Mouse (Mus musculus) retina, adult 2 months (tissue): ENCODE measurements around the gene Akt3.

Experiments
- DNase-seq: peaks from one replicate; pipeline ENCODE4 v3.0.0-alpha.2; 2012; ENCODE audit warnings: low read depth, low spot score

The Akt3 gene

GRCm38 (mm10) chr1:176982671-176983070 lies 275.3 kb downstream of the Akt3 start:
- no peak for DNase-seq

GRCm38 (mm10) chr1:176981511-176981910 lies 276.5 kb downstream of the Akt3 start:
- DNase-seq = peak; percentile 61

DNA sequence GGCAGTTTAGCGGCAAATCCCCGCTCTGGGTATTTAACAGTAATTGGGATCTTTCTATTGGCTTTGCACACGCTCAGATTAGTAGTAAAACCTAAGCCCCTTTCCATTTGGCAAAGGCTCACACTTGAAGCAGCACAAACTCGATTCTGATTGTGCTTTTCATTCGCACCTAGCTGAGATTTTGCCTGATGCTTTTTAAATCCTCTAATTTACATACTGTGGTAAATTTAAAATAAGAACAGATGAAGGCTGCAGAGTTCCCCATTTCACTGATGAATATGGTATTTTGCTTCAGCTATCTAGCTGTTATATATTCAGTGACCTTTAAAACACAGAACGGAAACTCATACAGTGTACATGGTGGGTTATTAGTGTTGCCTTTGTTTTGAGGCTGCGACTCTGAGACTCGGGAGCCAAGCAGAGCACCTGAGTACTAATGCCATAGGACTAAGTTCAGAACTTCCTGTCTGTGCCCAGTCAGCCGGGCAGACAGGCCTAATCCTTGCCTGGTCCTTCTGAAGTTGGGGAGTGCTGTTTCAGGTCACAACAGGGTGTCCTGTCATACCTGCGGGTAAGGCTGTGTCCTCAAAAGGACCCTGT lies 277.1 kb downstream of the Akt3 start:
- no peak for DNase-seq

DNA sequence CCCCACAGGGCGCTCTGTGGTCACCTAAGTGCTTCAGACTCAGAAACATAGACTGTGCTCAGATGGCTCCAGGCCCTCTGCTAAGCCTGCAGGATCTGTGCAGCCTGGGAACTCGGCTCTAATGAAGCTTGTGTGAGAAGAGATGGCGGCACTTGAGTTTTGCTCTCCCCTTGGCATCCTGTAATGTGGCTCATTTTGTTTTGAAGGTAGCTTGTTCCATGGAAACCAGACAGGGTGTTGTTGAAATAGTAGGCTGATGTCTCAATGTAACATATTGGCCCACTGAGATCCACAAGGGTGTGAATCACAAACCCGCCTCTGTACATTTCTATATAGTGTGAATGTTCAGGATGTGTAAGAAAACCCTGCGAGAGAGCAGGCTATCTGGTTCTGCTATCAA lies 277.9 kb downstream of the Akt3 start:
- DNase-seq = no peak

DNA sequence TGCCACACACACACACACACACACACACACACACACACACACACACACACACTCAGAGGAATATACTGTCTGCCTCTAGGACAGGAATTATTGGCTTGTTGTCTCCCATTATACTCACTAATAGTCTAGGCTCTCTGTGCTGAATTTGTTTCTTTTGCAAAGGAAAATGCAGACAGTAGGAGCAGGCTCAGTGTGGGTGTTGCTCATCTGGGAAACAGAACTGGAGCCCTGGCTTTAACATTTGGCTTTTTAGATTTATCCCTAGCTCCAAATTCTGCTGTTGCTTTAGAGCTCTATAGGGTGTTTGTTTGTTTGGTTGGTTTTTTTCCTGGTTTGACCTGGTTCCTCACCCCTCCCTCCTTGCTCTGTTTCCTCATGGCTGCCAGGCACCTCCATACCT lies 278.8 kb downstream of the Akt3 start:
- DNase-seq = no peak

GRCm38 (mm10) chr1:176973356-176974088 lies 284.5 kb downstream of the Akt3 start:
- DNase-seq = no peak

DNA sequence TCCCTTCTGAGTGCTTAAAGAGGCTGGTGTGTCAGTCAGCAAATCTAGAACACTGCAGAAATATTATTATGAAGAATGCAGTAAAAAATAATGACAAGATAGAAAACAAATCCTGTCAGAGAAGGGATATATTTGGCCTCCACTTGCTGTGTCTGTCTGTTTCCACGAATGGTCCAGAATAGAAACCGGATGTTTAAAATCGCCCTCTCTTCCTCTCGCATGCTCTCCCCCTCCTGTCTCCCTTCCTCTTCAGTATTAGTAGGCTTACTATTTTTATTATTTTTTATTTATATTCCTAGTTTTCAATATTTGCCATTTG lies 286.6 kb downstream of the Akt3 start:
- no peak for DNase-seq

GRCm38 (mm10) chr1:176970635-176971478 lies 287.1 kb downstream of the Akt3 start:
- DNase-seq = no peak
